Mouse (Mus musculus) lung, postnatal 0 days (tissue): ENCODE data around the gene Trpc5.

Experiments used
- CTCF ChIP-seq: IDR thresholded peaks from 2 replicates; pipeline ENCODE4 v1.5.1; 2016; ENCODE audit warnings: antibody characterized with exemption, mild to moderate bottlenecking
- EP300 ChIP-seq: IDR thresholded peaks from 2 replicates; pipeline ENCODE4 v1.6.1; 2016; ENCODE audit warnings: antibody characterized with exemption, mild to moderate bottlenecking, control low read depth

GRCm38 (mm10) chrX:144536431-144536830, 151.5 kb downstream of the Trpc5 start:
- TF ChIP-seq CTCF (no peak), EP300 (no peak)
